Mouse (Mus musculus) CH12.LX (cell line): ENCODE results near the gene Kdm2b.

Experiments
- BHLHE40 ChIP-seq: IDR thresholded peaks from 2 replicates; pipeline ENCODE4 v1.6.1; 2011; ENCODE audit warnings: mild to moderate bottlenecking, low read depth, low read length, improper control_type of control experiment
- CHD1 ChIP-seq: IDR thresholded peaks from 2 replicates; pipeline ENCODE4 v1.6.1; 2012; ENCODE audit warnings: low read depth, low read length, improper control_type of control experiment, inconsistent platforms
- CTCF ChIP-seq, 2 experiments: IDR thresholded peaks in 1 of 2; conservative IDR thresholded peaks in 1 of 2; 2 replicates each; pipeline ENCODE4 v1.5.1; 2011 to 2012; ENCODE audit warnings: low read depth in 2 of 2, low read length in 2 of 2, improper control_type of control experiment in 1 of 2, inconsistent platforms in 1 of 2, mild to moderate bottlenecking in 1 of 2, moderate library complexity in 1 of 2
- E2F4 ChIP-seq: IDR thresholded peaks from 2 replicates; pipeline ENCODE4 v1.6.1; 2011; ENCODE audit warnings: low read depth, low read length, improper control_type of control experiment; ENCODE audit not compliant: insufficient replicate concordance
- EP300 ChIP-seq: IDR thresholded peaks from 2 replicates; pipeline ENCODE4 v1.6.1; 2011; ENCODE audit warnings: low read length, improper control_type of control experiment
- ETS1 ChIP-seq: conservative IDR thresholded peaks from 2 replicates; pipeline ENCODE4 v1.6.1; 2012; ENCODE audit warnings: low read depth, mild to moderate bottlenecking, inconsistent platforms, low read length, improper control_type of control experiment, moderate library complexity
- HCFC1 ChIP-seq: IDR thresholded peaks from 2 replicates; pipeline ENCODE4 v1.6.1; 2012; ENCODE audit warnings: low read depth, mild to moderate bottlenecking, inconsistent platforms, low read length, improper control_type of control experiment
- POLR2A ChIP-seq: IDR thresholded peaks from 2 replicates; pipeline ENCODE4 v1.6.1; 2011; ENCODE audit warnings: low read depth, mild to moderate bottlenecking, improper control_type of control experiment, low read length
- POLR2AphosphoS2 ChIP-seq: IDR thresholded peaks from 2 replicates; pipeline ENCODE4 v1.6.1; 2011; ENCODE audit warnings: low read depth, low read length, improper control_type of control experiment
- RAD21 ChIP-seq: IDR thresholded peaks from 2 replicates; pipeline ENCODE4 v1.6.1; 2011; ENCODE audit warnings: low read depth, mild to moderate bottlenecking, low read length, improper control_type of control experiment, moderate library complexity
- SIN3A ChIP-seq: IDR thresholded peaks from 2 replicates; pipeline ENCODE4 v1.6.1; 2012; ENCODE audit warnings: low read length, improper control_type of control experiment, inconsistent platforms
- TBP ChIP-seq: conservative IDR thresholded peaks from 2 replicates; pipeline ENCODE4 v1.6.1; 2011; ENCODE audit warnings: low read depth, low read length, improper control_type of control experiment
- USF2 ChIP-seq: conservative IDR thresholded peaks from 2 replicates; pipeline ENCODE4 v1.6.1; 2011; ENCODE audit warnings: low read depth, low read length, improper control_type of control experiment

GRCm38 (mm10) chr5:122917982-122918711 lies 71.5 kb downstream of the Kdm2b start:
- no peak for TF ChIP-seq CTCF (conservative IDR thresholded peaks at IDR 0.05 in 1 of 2, IDR thresholded peaks at IDR 0.05 in 1 of 2; ENCODE audit: low read depth in 2 of 2, low read length in 2 of 2)
- no peak for TF ChIP-seq TBP
- TF ChIP-seq POLR2A: no peak
- TF ChIP-seq RAD21: no peak
- no peak for TF ChIP-seq CHD1
- TF ChIP-seq HCFC1: no peak
- no peak for TF ChIP-seq EP300
- no peak for TF ChIP-seq SIN3A
- no peak for TF ChIP-seq USF2
- TF ChIP-seq E2F4: no peak
- TF ChIP-seq BHLHE40: no peak
- TF ChIP-seq POLR2AphosphoS2: no peak
- no peak for TF ChIP-seq ETS1
